Mouse (Mus musculus) heart, postnatal 0 days (tissue): ENCODE data around the gene Ttc39b.

ENCODE experiments used
- CTCF ChIP-seq: IDR thresholded peaks from 2 replicates; pipeline ENCODE4 v1.5.1; 2016; ENCODE audit warnings: antibody characterized with exemption, control low read depth, low read depth
- EP300 ChIP-seq: IDR thresholded peaks from 2 replicates; pipeline ENCODE4 v1.6.1; 2016; ENCODE audit warnings: antibody characterized with exemption, low read depth

- TF ChIP-seq CTCF: no peak
- no peak for TF ChIP-seq EP300
Measured at GRCm38 (mm10) chr4:83323201-83323903, 703 bp downstream of the Ttc39b start.
